Mouse (Mus musculus): ENCODE measurements around the gene Prrxl1. TPM values are rescaled to one million over a fixed set of nuclear protein-coding genes. Genes with fewer than 3 reads are reported as not detected.

The Prrxl1 gene
- polyA plus RNA-seq (2015; fragmentation: Nextera tagmentation; extraction: Ambion mirVana), result 0.86 and 0.93 TPM in 2 replicates

- WGBS, result under 1% methylated on average over 53 of the region's 53 CpGs
- Histone ChIP-seq H3K27ac (no peak within 1 kb of the TSS), H3K4me3 (replicated peaks) (peak within 1 kb of the TSS; percentile 24), H3K9ac (no peak within 1 kb of the TSS), H3K4me2 (peak within 1 kb of the TSS; percentile 44), H3K27me3 (replicated peaks) (peaks cover 81% of the 10 kb centered on the region), H3K4me1 (peaks cover 15% of the 10 kb centered on the region), H3K36me3 (no peaks in the 10 kb centered on the region), H3K9me3 (no peaks in the 10 kb centered on the region)
- no peak for ATAC-seq (ENCODE audit: insufficient read depth, low FRiP score, low read depth)
Measured at GRCm38 (mm10) chr14:32599290-32600041, at the start of gene Prrxl1. Prrxl1 (plus strand) TSS chr14:32599407.

GRCm38 (mm10) chr14:32551854-32552253, 47.4 kb upstream of the Prrxl1 start:
- no peak for ATAC-seq (ENCODE audit: insufficient read depth, low FRiP score, low read depth)
- Histone ChIP-seq H3K9me3 (no peaks in the 10 kb centered on the region), H3K4me3 (replicated peaks) (no peak overlapping the region), H3K4me1 (no peaks in the 10 kb centered on the region), H3K36me3 (no peaks in the 10 kb centered on the region), H3K27me3 (replicated peaks) (no peaks in the 10 kb centered on the region), H3K4me2 (no peak overlapping the region), H3K27ac (no peak overlapping the region), H3K9ac (no peak overlapping the region)
- WGBS, result 84% methylated on average over 5 of the region's 5 CpGs

- WGBS, result 77% methylated on average over 10 of the region's 10 CpGs
- Histone ChIP-seq H3K27ac (no peak overlapping the region), H3K9ac (no peak overlapping the region), H3K4me2 (no peak overlapping the region), H3K9me3 (no peaks in the 10 kb centered on the region), H3K27me3 (replicated peaks) (no peaks in the 10 kb centered on the region), H3K4me3 (replicated peaks) (no peak overlapping the region), H3K4me1 (no peaks in the 10 kb centered on the region), H3K36me3 (no peaks in the 10 kb centered on the region)
- ATAC-seq (ENCODE audit: insufficient read depth, low FRiP score, low read depth), result no peak
Measured at GRCm38 (mm10) chr14:32553198-32553903, 45.9 kb upstream of the Prrxl1 start.

- no peak overlapping the region for H3K4me3 ChIP-seq (replicated peaks)
- H3K27me3 ChIP-seq (replicated peaks), result no peaks in the 10 kb centered on the region
- H3K9ac ChIP-seq, result no peak overlapping the region
- no peak overlapping the region for H3K27ac ChIP-seq
- WGBS, result 58% methylated on average over 8 of the region's 8 CpGs
- H3K4me2 ChIP-seq, result no peak overlapping the region
- no peaks in the 10 kb centered on the region for H3K4me1 ChIP-seq
- H3K36me3 ChIP-seq, result no peaks in the 10 kb centered on the region
- ATAC-seq (ENCODE audit: insufficient read depth, low FRiP score, low read depth), result no peak
- H3K9me3 ChIP-seq, result no peaks in the 10 kb centered on the region
Measured at GRCm38 (mm10) chr14:32554860-32555526, 44.2 kb upstream of the Prrxl1 start.

GRCm38 (mm10) chr14:32561428-32561827, 37.8 kb upstream of the Prrxl1 start:
- no peak for ATAC-seq (ENCODE audit: insufficient read depth, low FRiP score, low read depth)
- Histone ChIP-seq H3K4me3 (replicated peaks) (no peak overlapping the region), H3K4me2 (no peak overlapping the region), H3K4me1 (no peaks in the 10 kb centered on the region), H3K27me3 (replicated peaks) (no peaks in the 10 kb centered on the region), H3K9me3 (no peaks in the 10 kb centered on the region), H3K36me3 (peaks cover 18% of the 10 kb centered on the region; the same call in 1 of the 2 replicates), H3K9ac (no peak overlapping the region), H3K27ac (no peak overlapping the region)
- WGBS, result 96% methylated on average over 3 of the region's 3 CpGs

- no peak for ATAC-seq (ENCODE audit: insufficient read depth, low FRiP score, low read depth)
- H3K27ac ChIP-seq, result no peak overlapping the region
- H3K4me3 ChIP-seq (replicated peaks), result no peak overlapping the region
- H3K9me3 ChIP-seq, result no peaks in the 10 kb centered on the region
- H3K9ac ChIP-seq, result no peak overlapping the region
- no peaks in the 10 kb centered on the region for H3K27me3 ChIP-seq (replicated peaks)
- no peak overlapping the region for H3K4me2 ChIP-seq
- peaks cover 37% of the 10 kb centered on the region for H3K36me3 ChIP-seq
- WGBS, result 93% methylated on average over 6 of the region's 6 CpGs
- no peaks in the 10 kb centered on the region for H3K4me1 ChIP-seq
Measured at GRCm38 (mm10) chr14:32563661-32564060, 35.5 kb upstream of the Prrxl1 start.

- Histone ChIP-seq H3K9ac (no peak overlapping the region), H3K9me3 (no peaks in the 10 kb centered on the region), H3K4me2 (no peak overlapping the region), H3K4me1 (no peaks in the 10 kb centered on the region), H3K4me3 (replicated peaks) (no peak overlapping the region), H3K36me3 (peaks cover 31% of the 10 kb centered on the region), H3K27ac (no peak overlapping the region), H3K27me3 (replicated peaks) (no peaks in the 10 kb centered on the region)
- no peak for ATAC-seq (ENCODE audit: insufficient read depth, low FRiP score, low read depth)
- 66% methylated on average over 8 of the region's 8 CpGs for WGBS
Measured at GRCm38 (mm10) chr14:32572519-32572918, 26.7 kb upstream of the Prrxl1 start.

GRCm38 (mm10) chr14:32578420-32578819, 20.8 kb upstream of the Prrxl1 start:
- Histone ChIP-seq H3K36me3 (peaks cover 21% of the 10 kb centered on the region), H3K9me3 (no peaks in the 10 kb centered on the region), H3K4me1 (no peaks in the 10 kb centered on the region), H3K4me3 (replicated peaks) (no peak overlapping the region), H3K4me2 (no peak overlapping the region), H3K27ac (no peak overlapping the region), H3K9ac (no peak overlapping the region), H3K27me3 (replicated peaks) (no peaks in the 10 kb centered on the region)
- ATAC-seq (ENCODE audit: insufficient read depth, low FRiP score, low read depth), result no peak
- 85% methylated on average over 2 of the region's 2 CpGs for WGBS

- Histone ChIP-seq H3K9ac (no peak overlapping the region), H3K4me1 (no peaks in the 10 kb centered on the region), H3K27me3 (replicated peaks) (no peaks in the 10 kb centered on the region; the same call in 1 of the 2 replicates), H3K27ac (no peak overlapping the region), H3K36me3 (0 out of 2 replicates have a peak, but pooled peaks cover under 1% of the 10 kb centered on the region), H3K9me3 (no peaks in the 10 kb centered on the region), H3K4me3 (replicated peaks) (no peak overlapping the region), H3K4me2 (no peak overlapping the region)
- no peak for ATAC-seq (ENCODE audit: insufficient read depth, low FRiP score, low read depth)
- 85% methylated on average over 9 of the region's 9 CpGs for WGBS
Measured at GRCm38 (mm10) chr14:32583696-32584095, 15.5 kb upstream of the Prrxl1 start.

- no peaks in the 10 kb centered on the region for H3K4me1 ChIP-seq
- no peak for ATAC-seq (ENCODE audit: insufficient read depth, low FRiP score, low read depth)
- no peak overlapping the region for H3K4me2 ChIP-seq
- H3K27ac ChIP-seq, result no peak overlapping the region
- H3K27me3 ChIP-seq (replicated peaks), result peaks cover 2% of the 10 kb centered on the region; the same call in 1 of the 2 replicates
- H3K36me3 ChIP-seq, result no peaks in the 10 kb centered on the region
- 12% methylated on average over 10 of the region's 10 CpGs for WGBS
- H3K9ac ChIP-seq, result no peak overlapping the region
- H3K4me3 ChIP-seq (replicated peaks), result no peak overlapping the region
- H3K9me3 ChIP-seq, result no peaks in the 10 kb centered on the region
Measured at GRCm38 (mm10) chr14:32587013-32587784, 12.0 kb upstream of the Prrxl1 start.

GRCm38 (mm10) chr14:32590377-32590776, 8.8 kb upstream of the Prrxl1 start:
- no peak overlapping the region for H3K4me3 ChIP-seq (replicated peaks)
- H3K4me1 ChIP-seq, result no peaks in the 10 kb centered on the region
- no peak overlapping the region for H3K27ac ChIP-seq
- no peak for ATAC-seq (ENCODE audit: insufficient read depth, low FRiP score, low read depth)
- H3K4me2 ChIP-seq, result no peak overlapping the region
- H3K9me3 ChIP-seq, result no peaks in the 10 kb centered on the region
- WGBS, result 58% methylated on average over 3 of the region's 3 CpGs
- peaks cover 22% of the 10 kb centered on the region for H3K27me3 ChIP-seq (replicated peaks)
- no peaks in the 10 kb centered on the region for H3K36me3 ChIP-seq
- no peak overlapping the region for H3K9ac ChIP-seq

Data from stomach, embryonic 15.5 days (tissue).